Mouse (Mus musculus) T-helper 2 cell (primary cell): Measurements from ENCODE around the gene Slc31a1.

Experiments
- in situ Hi-C: fragments of 300-600 bp; cut with MboI, MseI; formaldehyde crosslinking; loops from one replicate; pipeline ENCODE4 v1.15.1; 2025; ENCODE audit warnings: high pct_unique_total_duplicates

Slc31a1 gene

DNA sequence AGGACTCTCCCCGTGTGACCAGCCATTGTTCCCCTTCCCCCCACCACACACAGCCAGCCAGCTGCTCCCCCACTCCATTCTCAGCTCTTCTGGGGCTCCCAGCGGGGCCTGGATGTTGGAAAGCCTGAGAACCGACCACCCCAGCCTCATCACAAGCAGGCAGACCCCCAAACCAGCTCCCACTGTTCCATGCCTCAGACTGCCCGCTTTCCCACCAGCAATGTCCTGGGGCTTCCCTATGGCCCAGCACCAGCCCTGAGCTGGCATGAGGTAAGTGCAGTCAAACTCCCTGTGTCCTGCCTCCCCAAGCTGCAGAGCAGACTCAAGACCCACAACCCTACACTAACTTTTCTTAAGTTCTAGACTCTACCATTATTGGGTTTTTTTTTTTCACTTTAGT is 45.6 kb downstream of the Slc31a1 start:
- in situ Hi-C loops: loop anchor here (5.0 to 10.0 kb wide), 2 partner anchors 44 to 1439 kb away; partner anchors contain the start of genes Fkbp15 and Slc31a1

GRCm38 (mm10) chr4:62407730-62408582 is 47.4 kb downstream of the Slc31a1 start:
- in situ Hi-C loops: loop anchor here (5.0 to 10.0 kb wide), 2 partner anchors 46 to 1437 kb away; partner anchors contain the start of genes Fkbp15 and Slc31a1

DNA sequence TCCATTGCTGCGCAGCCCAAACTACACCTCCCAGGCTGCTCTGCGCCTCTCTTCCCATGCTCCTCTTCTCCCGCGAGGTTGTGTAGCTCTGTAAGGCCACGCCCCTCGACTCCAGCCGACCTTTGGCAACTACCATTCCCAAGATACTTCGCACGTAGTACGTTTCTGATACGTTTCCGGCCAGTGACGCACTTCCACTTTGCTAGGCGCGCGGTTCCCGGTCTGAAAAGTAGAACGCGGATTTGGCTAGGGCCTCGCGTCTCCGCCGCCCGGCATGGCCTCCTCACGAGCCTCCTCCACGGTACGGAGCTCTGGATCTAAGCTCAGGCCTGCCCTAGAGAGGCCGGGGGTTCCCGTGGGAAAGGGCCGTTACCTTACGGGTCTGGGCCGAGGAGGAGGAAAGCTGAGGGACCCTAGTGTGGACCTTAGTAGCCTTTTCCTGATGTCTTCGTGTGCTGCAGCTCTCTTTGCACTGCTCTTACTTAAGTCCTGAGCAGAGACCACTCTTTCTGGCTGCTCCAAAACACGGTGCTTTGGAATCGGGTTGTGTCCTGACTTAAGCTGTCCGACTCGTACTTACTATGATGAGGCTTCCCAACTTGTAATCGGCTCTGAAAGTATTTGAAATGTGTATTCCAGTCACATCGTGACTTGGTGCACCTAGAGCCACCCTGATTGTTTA is 48.2 kb downstream of the Slc31a1 start, which contains the start of the genes Cdc26 and Prpf4:
TSS of gene Cdc26 (minus strand) at position 42 of the 682 bp plus-strand sequence.
TSS of gene Prpf4 (plus strand) at position 197 of the 682 bp plus-strand sequence.
- in situ Hi-C loops: loop anchor here (5.0 to 10.0 kb wide), 2 partner anchors 46 to 1436 kb away; partner anchors contain the start of genes Fkbp15 and Slc31a1

DNA sequence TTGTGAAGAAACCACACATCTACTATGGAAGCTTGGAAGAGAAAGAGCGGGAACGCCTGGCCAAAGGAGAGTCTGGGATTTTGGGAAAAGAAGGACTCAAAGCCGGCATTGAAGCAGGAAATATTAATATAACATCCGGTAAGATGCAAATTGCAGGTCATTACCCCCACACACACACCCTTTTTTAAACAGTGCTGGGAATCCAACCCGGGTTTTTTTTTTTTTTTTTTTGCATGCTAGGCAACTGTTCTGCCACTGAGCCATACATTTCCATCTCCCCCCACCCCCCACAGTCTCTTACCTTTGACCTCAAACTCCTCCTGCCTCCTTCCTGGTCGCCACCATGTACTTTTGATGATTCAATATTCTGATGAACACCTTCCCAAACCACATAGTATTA is 49.1 kb downstream of the Slc31a1 start:
- in situ Hi-C loops: loop anchor here (5.0 to 10.0 kb wide), 2 partner anchors 47 to 1435 kb away; partner anchors contain the start of genes Fkbp15 and Slc31a1

DNA sequence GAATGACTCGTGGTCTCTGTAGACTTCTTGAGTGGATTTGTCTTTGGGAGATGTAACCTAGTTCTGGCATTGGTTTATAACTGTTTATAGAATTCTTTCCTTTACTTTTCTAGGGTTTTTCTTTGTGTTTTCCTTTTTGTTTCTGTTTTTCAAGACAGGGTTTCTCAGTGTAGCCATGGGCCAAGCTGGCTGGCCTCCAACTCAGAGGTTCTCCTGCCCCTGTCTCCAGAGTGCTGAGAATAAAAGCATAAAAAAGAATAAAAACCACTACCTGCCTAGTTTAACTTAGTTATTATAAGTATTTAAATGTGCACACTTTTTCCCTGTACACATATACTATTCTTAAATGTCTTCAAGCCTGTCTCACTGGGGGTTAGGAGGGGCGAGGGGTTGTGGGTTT is 49.8 kb downstream of the Slc31a1 start:
- in situ Hi-C loops: no loop called here

DNA sequence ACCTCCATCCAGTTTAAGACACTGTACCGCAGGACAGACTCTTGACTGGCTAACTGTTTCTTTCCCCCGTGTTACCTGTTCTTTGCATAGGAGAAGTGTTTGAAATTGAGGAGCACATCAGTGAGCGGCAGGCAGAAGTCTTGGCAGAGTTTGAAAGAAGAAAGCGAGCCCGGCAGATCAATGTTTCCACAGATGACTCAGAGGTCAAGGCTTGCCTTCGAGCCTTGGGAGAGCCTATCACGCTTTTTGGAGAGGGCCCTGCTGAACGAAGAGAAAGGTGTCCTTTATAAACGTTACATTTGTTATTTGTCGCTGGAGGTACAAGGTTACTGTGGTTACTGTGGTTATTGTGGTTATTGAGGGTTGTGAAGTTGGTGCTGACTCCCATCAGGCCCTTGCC is 51.1 kb downstream of the Slc31a1 start:
- in situ Hi-C loops: no loop called here

DNA sequence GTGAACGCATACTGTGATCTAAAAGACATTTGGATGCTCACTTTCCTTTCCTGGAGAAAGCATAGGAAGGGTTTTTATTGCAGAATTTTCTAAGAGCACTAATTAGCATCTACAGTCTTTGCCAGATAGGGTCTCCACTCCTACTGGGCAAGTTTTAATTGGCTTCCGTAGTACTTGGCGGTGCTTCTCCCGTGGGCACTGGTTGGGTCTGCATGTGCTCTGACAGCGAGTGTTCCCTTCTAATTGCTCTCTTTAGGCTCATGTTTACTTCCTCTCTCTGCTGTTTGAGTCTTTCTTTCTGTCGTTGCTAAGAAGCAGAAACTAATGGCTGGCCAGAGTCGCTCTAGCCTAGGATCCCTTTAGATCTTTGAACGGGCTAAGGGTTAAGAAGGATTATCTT is 57.9 kb downstream of the Slc31a1 start:
- in situ Hi-C loops: no loop called here

GRCm38 (mm10) chr4:62419091-62419490 is 58.6 kb downstream of the Slc31a1 start:
- in situ Hi-C loops: no loop called here

- in situ Hi-C loops: no loop called here
Measured at GRCm38 (mm10) chr4:62425891-62426290, 65.4 kb downstream of the Slc31a1 start.

DNA sequence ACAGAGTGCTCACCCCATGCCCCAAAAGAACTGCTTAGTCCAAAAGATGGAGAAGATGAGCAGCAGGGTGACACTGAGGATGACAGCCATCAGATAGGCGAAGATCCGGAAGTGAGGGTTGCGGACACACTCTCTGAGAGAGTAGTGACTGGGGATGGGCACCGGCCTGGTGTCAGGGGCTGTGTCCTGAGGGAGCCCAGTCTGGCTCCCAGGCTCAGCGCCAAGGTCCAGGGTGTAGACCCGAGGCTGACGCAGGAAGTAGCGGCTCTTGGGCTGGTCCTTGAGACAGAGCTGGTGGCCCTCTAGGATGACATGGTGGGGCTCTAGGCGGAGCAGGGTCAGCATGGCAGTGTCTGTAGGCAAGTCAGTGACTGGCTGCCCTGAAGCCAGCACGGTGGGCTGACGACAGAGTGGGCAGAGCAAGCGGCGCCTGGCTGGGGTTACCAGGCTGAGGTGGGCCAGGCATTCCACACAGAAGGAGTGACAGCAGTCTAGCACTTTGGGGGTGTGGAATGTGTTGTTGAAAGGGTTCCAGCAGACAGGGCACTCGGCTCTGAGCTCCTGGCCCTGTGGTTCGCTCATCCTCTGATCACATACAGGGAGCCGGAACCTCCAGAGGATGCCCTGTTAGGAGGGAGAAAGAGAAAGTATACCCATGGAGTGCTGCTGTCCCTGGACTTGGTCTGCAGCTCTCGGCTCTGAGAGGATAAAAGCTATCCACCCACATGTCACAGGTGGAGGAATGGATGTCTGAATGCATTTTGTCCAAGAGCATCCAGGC is 67.6 kb downstream of the Slc31a1 start:
- in situ Hi-C loops: no loop called here

- in situ Hi-C loops: no loop called here
Measured at GRCm38 (mm10) chr4:62429616-62430015, 69.1 kb downstream of the Slc31a1 start.

- in situ Hi-C loops: no loop called here
Measured at GRCm38 (mm10) chr4:62430678-62431077, 70.2 kb downstream of the Slc31a1 start.

- in situ Hi-C loops: no loop called here
Measured at GRCm38 (mm10) chr4:62431522-62431921, 71.0 kb downstream of the Slc31a1 start.

DNA sequence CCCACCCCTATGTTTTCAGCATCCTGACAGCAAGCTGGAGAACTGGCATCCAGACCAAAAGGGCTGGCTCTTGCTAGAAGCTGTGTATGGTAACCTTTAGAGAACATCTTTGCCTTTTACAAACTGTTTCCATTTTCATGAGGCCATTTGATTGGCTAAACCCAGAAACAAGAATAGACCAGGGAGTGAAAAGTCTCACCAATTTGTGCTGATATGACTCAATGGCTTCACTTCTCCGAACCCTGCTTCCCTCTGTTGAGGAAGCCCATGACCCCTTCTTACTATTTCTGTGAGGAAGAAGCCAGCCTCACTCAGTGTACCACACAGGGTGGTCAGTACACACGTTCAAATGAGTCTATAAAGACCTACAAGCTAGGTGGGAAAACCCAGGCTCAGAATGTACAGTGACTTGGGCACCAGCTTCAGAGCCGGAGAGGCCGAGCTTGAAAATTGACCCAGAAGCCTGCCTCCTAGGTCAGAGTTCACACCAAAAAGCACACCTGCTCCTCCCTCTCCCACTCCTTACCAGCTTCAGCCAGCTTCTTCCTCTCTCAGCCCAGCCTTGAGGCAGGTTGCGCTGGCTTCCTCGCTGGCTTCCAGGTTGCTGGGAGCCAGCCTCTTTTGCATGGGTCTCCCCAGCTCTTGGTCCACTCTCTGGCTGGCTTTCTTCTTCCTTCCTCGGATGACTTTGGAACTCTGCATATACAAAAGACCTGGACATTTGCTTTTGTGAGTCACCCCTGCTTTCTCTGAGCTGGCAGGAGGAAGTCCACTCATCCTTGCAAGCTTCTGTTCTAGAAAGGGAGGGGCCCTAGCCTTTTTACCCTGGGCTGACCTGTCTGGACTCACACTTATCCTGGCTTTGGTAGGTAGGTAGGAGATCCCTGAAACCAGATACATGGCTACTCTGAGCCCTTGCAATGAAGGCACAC is 73.7 kb downstream of the Slc31a1 start:
- in situ Hi-C loops: no loop called here

- in situ Hi-C loops: no loop called here
Measured at GRCm38 (mm10) chr4:62435081-62435480, 74.6 kb downstream of the Slc31a1 start, which contains the start of gene Rnf183. Rnf183 (minus strand) TSS chr4:62435252.

GRCm38 (mm10) chr4:62437256-62437778 is 76.8 kb downstream of the Slc31a1 start:
- in situ Hi-C loops: no loop called here

DNA sequence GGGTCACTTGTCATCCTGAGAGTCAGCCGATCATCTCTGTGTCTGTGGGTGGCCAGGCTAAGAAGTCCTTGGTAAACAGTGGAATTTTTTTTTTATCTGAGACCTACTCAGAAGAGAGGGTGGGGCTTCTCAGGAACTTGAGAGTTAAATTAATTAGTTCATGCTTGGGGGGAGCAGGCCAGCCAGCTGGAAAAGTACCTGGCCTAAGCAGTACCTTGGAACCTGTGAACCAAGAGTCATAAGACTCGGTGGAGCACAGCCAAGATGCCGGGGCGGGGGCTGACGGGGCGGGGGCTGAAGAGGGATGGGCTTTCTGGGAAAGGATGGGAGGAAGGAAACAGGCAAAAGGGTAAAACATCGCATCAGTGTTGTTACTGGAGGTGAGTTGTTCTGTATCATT is 77.3 kb downstream of the Slc31a1 start:
- in situ Hi-C loops: no loop called here

- in situ Hi-C loops: no loop called here
Measured at GRCm38 (mm10) chr4:62439793-62440192, 79.3 kb downstream of the Slc31a1 start.

- in situ Hi-C loops: no loop called here
Measured at GRCm38 (mm10) chr4:62440544-62440943, 80.0 kb downstream of the Slc31a1 start.

- in situ Hi-C loops: no loop called here
Measured at GRCm38 (mm10) chr4:62440986-62441385, 80.5 kb downstream of the Slc31a1 start.
